Mouse (Mus musculus): ENCODE measurements at regions not wholly inside any gene's neighbourhood (a gene's known extent, or its start where the extent isn't known, plus 50 kb on each side); places are given as distances from the start of the nearest gene placed in this dataset.

DNA sequence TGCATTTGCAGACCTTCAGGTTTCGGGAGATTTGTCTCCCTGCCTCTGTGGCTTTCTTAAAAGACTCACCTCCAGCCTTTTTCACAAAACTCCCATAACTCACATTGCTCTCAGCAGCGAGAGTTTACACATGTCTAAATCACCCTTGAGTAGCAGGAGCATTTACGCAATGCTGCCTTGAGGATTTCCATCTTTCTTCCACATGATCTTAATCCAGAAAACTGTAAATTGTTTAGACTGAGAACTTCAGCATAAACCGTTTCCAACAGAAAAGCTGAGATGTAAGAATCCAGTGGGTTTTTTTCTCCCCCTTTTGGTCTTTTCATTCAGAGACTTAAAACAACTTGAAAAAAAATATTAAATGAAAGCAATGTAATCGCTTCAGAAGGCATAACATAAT is 336.5 kb downstream of the Efnb2 start:
- Histone ChIP-seq H3K4me3 (no peak overlapping the region), H3K4me2 (no peak overlapping the region), H3K4me1 (no peaks in the 10 kb centered on the region), H3K9me3 (no peaks in the 10 kb centered on the region), H3K27me3 (replicated peaks) (no peaks in the 10 kb centered on the region), H3K9ac (no peak overlapping the region), H3K27ac (no peak overlapping the region), H3K36me3 (replicated peaks) (no peaks in the 10 kb centered on the region)
- WGBS = 56% methylated on average over 5 of the region's 5 CpGs
- ATAC-seq (replicated peaks) = no peak

DNA sequence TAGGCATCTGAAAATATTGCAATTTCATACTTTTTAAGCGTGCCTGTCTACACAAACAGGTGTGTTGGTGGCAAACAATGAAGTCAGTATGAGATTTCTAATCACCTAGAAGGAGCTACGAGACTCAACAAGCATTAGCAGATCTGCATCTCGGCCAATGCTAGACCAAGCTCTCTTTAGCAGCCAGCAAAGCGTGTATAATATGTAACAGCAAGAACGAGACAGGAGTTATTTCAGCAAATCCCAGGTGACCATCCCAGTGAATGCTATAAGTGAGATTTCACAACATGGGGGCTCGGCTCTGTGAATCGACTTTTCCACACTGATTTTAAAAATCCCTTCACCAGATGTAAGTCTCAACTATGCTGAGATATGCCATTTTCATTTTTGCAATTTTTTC is 352.8 kb downstream of the Efnb2 start:
- H3K4me1 ChIP-seq = peaks cover 3% of the 10 kb centered on the region; the same call in 1 of the 2 replicates
- H3K4me3 ChIP-seq = no peak overlapping the region
- H3K36me3 ChIP-seq (replicated peaks) = no peaks in the 10 kb centered on the region
- no peak overlapping the region for H3K27ac ChIP-seq
- H3K9me3 ChIP-seq = no peaks in the 10 kb centered on the region
- no peak overlapping the region for H3K4me2 ChIP-seq
- no peaks in the 10 kb centered on the region for H3K27me3 ChIP-seq (replicated peaks)
- no peak for ATAC-seq (replicated peaks)
- no peak overlapping the region for H3K9ac ChIP-seq
- WGBS = 58% methylated on average over 7 of the region's 7 CpGs

DNA sequence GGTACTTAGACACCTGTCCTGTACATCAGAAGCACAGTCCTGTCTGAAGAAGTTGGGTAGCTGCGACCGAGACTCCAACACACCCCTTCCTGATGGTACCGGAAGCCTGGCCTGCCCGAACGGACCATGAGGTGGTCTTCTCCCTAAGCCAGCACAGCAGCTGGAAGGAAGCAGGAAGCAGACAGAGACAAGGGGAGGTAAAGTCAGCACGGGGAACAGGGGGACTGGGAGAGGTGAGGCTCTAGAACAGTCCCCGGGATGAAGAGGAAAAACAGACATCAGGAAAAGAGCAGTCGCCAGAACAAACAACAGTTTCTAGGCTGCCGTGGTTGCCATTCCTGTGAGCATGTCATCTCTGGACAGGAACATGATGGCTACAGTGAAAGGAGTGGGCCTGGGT is 353.6 kb downstream of the Efnb2 start:
- H3K4me3 ChIP-seq = no peak overlapping the region
- no peak for ATAC-seq (replicated peaks)
- no peak overlapping the region for H3K9ac ChIP-seq
- H3K27ac ChIP-seq = no peak overlapping the region
- H3K27me3 ChIP-seq (replicated peaks) = no peaks in the 10 kb centered on the region
- H3K36me3 ChIP-seq (replicated peaks) = no peaks in the 10 kb centered on the region
- WGBS = 82% methylated on average over 9 of the region's 9 CpGs
- peaks cover 3% of the 10 kb centered on the region; the same call in 1 of the 2 replicates for H3K4me1 ChIP-seq
- no peaks in the 10 kb centered on the region for H3K9me3 ChIP-seq
- H3K4me2 ChIP-seq = no peak overlapping the region

DNA sequence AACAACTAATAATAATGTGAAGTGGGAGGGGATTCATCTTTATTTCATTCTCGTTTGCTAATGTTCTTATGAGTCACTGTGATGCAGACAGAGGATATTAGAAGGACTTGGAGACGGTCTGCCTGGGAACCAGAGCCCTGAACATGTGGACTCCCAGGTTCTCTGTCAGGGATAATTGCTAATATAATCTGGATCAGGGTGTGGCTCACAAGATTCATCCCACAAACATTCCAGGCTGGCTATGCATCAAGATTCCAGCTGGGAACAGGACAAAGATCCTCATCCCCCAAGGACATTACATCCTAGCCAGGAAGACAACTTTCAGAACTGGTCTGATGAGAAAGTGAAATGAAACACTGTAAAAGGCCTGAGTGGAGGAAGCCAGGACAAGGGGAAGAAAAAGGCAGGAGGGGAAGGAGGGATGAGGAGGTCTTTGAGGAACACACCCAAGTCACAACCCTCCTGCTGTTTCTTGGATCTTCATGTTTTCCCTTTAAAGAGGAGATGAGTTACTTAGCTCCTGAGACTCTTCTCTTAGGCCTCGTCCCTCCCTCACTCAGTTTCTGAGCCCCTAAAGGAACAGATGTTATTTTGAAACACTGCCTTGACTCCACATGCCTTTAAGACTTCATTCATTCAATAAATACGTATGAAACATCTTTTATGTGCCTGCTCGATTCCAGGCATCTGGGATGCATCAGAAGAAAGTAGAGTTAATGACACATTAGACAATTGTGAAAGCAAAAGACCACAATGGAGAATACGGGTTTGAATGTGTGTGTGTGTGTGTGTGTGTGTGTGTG is 360.9 kb downstream of the Efnb2 start:
- WGBS = 72% methylated on average over 6 of the region's 6 CpGs
- no peaks in the 10 kb centered on the region for H3K36me3 ChIP-seq (replicated peaks)
- H3K9ac ChIP-seq = no peak overlapping the region
- no peak overlapping the region for H3K27ac ChIP-seq
- no peaks in the 10 kb centered on the region for H3K27me3 ChIP-seq (replicated peaks)
- no peak for ATAC-seq (replicated peaks)
- no peaks in the 10 kb centered on the region for H3K9me3 ChIP-seq
- no peaks in the 10 kb centered on the region for H3K4me1 ChIP-seq
- H3K4me3 ChIP-seq = no peak overlapping the region
- H3K4me2 ChIP-seq = no peak overlapping the region

DNA sequence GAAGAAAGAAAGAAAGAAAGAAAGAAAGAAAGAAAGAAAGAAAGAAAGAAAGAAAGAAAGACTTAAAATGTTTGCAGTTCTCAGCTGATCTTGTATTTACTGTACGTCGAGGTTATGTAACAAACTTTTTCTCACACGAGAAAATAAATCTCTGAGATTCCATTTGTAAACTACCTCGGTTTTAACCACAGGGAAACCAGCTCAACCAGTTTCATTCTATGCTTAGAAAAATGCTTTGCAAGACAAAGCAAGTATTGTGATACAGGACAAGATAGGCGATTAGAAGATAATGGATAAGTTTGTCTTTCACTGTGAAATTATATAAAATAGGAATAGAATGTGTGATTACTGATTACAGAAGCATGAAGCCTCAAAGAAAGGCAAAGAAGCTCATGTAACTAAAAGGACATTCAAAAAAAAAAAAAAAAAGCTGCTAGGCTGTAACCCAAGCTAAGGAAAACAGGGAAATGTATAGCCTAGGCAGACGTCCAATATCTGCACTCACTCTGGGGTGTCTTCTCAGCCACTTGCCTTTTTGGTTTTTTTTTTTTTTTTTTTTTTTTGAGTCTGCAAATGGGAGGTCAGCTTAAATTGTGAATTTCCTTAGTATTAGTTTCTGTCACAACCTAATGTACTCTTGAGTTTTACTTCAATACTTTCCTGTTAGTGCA is 368.3 kb downstream of the Efnb2 start:
- Histone ChIP-seq H3K36me3 (replicated peaks) (no peaks in the 10 kb centered on the region), H3K9me3 (no peaks in the 10 kb centered on the region), H3K9ac (no peak overlapping the region), H3K27ac (no peak overlapping the region), H3K27me3 (replicated peaks) (no peaks in the 10 kb centered on the region), H3K4me3 (no peak overlapping the region), H3K4me1 (no peaks in the 10 kb centered on the region), H3K4me2 (no peak overlapping the region)
- ATAC-seq (replicated peaks) = no peak
- 67% methylated on average over 6 of the region's 6 CpGs for WGBS

DNA sequence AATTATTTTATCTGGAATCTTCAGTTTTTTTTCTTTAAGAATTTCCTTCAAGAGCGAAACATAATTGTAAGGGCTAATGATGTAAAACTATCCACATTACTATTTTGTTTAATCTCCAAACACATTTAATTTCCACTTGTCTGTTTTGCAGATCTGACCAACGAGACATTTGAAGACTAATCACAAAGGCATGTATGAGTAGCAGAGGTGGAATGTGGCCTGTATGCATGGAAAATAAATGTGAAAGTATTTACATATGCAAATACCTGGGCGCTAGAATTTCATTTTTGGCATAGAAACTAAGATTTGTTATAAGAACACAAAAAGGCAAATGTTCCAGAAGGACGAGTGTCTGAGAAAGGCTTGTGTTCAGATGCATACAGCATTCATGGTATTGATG is 375.2 kb downstream of the Efnb2 start:
- no peaks in the 10 kb centered on the region for H3K9me3 ChIP-seq
- no peaks in the 10 kb centered on the region for H3K36me3 ChIP-seq (replicated peaks)
- no peak overlapping the region for H3K4me2 ChIP-seq
- no peaks in the 10 kb centered on the region for H3K27me3 ChIP-seq (replicated peaks)
- no peak for ATAC-seq (replicated peaks)
- no peak overlapping the region for H3K9ac ChIP-seq
- H3K4me1 ChIP-seq = no peaks in the 10 kb centered on the region
- no peak overlapping the region for H3K4me3 ChIP-seq
- no peak overlapping the region for H3K27ac ChIP-seq
- 83% methylated on average over 4 of the region's 4 CpGs for WGBS

DNA sequence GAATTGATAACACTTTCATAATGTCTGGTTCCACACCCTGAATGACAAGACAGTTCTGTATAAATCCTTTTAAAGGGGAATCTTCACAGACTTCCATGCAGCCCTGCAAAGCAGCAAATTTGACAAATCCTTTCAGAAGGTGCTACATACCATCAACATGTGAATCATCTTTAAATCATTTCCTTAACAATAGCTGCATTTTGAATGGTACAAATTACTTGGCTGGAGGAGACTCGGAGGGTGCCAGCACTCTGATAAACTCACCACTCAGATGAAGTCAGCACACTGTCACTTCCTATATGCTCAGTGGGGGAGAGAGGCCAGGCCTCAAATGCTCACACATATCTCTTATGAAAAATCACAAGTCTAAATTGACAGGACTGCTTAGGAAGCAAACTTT is 386.1 kb downstream of the Efnb2 start:
- H3K4me1 ChIP-seq = no peaks in the 10 kb centered on the region
- H3K27ac ChIP-seq = no peak overlapping the region
- H3K4me2 ChIP-seq = no peak overlapping the region
- H3K36me3 ChIP-seq (replicated peaks) = no peaks in the 10 kb centered on the region
- H3K27me3 ChIP-seq (replicated peaks) = no peaks in the 10 kb centered on the region
- H3K9me3 ChIP-seq = no peaks in the 10 kb centered on the region
- 61% methylated on average over 1 of the region's 1 CpGs for WGBS
- H3K4me3 ChIP-seq = no peak overlapping the region
- no peak for ATAC-seq (replicated peaks)
- H3K9ac ChIP-seq = no peak overlapping the region

DNA sequence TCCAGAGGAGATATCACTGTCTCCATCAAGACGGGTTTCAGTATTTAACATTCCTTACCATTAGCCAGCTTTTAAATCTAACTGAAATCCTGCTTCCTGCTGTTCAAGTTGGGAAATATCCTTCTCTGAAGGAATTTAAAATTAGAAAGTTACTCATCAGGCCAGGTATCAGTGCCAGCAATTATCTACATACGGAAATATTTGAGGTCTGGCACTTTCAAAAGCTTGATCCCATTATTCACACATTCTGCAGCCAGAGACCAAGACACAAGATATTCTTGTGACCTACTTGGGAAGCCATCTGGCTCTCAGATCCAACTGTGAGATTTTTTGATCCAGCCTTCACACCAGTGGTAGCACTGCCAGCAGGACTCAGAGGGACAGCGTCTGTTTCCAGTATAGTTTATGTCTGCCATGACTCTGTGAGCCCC is 386.8 kb downstream of the Efnb2 start:
- no peak overlapping the region for H3K9ac ChIP-seq
- no peak overlapping the region for H3K4me3 ChIP-seq
- WGBS = 76% methylated on average over 3 of the region's 3 CpGs
- no peak for ATAC-seq (replicated peaks)
- H3K36me3 ChIP-seq (replicated peaks) = no peaks in the 10 kb centered on the region
- H3K4me2 ChIP-seq = no peak overlapping the region
- no peak overlapping the region for H3K27ac ChIP-seq
- no peaks in the 10 kb centered on the region for H3K27me3 ChIP-seq (replicated peaks)
- H3K9me3 ChIP-seq = no peaks in the 10 kb centered on the region
- no peaks in the 10 kb centered on the region for H3K4me1 ChIP-seq

DNA sequence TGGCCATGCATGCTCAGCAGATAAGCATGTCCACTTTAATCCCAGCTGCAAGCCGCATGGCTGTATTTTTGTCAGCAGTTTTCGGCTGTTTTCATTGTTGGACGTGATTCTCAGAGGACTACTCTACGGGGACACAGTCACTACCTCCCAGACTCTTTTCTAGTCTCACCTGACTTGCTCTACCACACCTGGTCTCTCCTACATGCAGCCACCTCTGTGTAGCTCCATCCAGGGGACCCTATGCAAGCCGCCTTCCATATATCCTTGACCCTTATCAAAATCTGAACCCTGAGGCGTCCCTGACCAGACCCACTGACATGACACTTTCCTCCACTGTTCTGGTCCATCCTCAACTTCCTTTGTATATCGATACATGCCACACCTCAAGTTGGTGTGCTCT is 402.2 kb downstream of the Efnb2 start:
- H3K9ac ChIP-seq = no peak overlapping the region
- H3K27ac ChIP-seq = no peak overlapping the region
- 52% methylated on average over 7 of the region's 7 CpGs for WGBS
- H3K4me2 ChIP-seq = no peak overlapping the region
- no peaks in the 10 kb centered on the region for H3K36me3 ChIP-seq (replicated peaks)
- peaks cover 3% of the 10 kb centered on the region; the same call in 1 of the 2 replicates for H3K4me1 ChIP-seq
- ATAC-seq (replicated peaks) = no peak
- no peaks in the 10 kb centered on the region for H3K27me3 ChIP-seq (replicated peaks)
- no peaks in the 10 kb centered on the region for H3K9me3 ChIP-seq
- H3K4me3 ChIP-seq = no peak overlapping the region

DNA sequence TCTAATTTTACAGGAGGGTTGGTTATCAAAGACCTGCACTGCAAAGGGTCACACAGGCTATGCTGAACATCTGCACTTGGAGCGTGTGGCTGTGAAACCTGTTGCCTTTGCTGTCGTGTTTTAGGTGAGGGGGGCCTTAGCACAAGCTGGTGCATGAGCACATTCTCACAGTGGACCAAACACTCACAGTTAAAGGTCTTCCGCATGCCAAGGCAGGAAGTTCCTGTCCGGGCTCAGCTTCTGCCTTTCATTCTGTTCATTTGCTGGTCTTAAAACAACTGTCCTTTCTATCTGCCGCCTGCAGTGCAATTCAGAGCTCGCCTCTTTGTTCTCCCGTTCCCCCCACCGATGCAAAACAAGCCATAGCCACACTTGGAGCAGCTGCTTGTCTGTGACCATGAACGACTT is 402.8 kb downstream of the Efnb2 start:
- H3K27ac ChIP-seq = no peak overlapping the region
- no peak overlapping the region for H3K4me3 ChIP-seq
- no peaks in the 10 kb centered on the region for H3K36me3 ChIP-seq (replicated peaks)
- H3K4me2 ChIP-seq = peak overlapping the region; percentile 8; the same call in 1 of the 2 replicates
- peaks cover 3% of the 10 kb centered on the region; the same call in 1 of the 2 replicates for H3K4me1 ChIP-seq
- peak; percentile 20; the same call in 1 of the 2 replicates for ATAC-seq (replicated peaks)
- H3K9ac ChIP-seq = no peak overlapping the region
- H3K27me3 ChIP-seq (replicated peaks) = no peaks in the 10 kb centered on the region
- WGBS = 5% methylated on average over 9 of the region's 9 CpGs
- no peaks in the 10 kb centered on the region for H3K9me3 ChIP-seq

DNA sequence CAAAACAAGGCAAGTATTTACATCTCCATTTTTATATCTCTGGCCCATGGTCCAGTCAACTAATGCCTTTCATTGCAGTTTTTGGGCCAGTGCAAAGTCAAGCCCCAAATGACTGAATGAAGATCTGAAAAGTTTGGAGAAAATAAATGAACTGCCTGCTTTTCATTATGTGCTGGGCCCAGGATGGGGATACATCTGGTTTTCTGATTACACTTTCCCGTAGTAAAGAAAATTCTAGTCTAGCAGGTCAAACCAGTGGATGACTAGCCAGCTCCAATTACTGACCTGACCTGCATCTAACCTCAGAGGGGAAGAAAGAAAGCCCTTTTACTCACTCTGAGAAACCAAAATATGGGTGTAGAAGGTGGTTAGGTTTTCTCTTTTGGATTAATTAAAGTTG is 404.7 kb downstream of the Efnb2 start:
- H3K4me1 ChIP-seq = peaks cover 3% of the 10 kb centered on the region; the same call in 1 of the 2 replicates
- no peak overlapping the region for H3K4me2 ChIP-seq
- ATAC-seq (replicated peaks) = no peak
- H3K9me3 ChIP-seq = no peaks in the 10 kb centered on the region
- no peak overlapping the region for H3K9ac ChIP-seq
- no peaks in the 10 kb centered on the region for H3K27me3 ChIP-seq (replicated peaks)
- no peaks in the 10 kb centered on the region for H3K36me3 ChIP-seq (replicated peaks)
- WGBS = 80% methylated on average over 1 of the region's 1 CpGs
- H3K4me3 ChIP-seq = no peak overlapping the region
- no peak overlapping the region for H3K27ac ChIP-seq

DNA sequence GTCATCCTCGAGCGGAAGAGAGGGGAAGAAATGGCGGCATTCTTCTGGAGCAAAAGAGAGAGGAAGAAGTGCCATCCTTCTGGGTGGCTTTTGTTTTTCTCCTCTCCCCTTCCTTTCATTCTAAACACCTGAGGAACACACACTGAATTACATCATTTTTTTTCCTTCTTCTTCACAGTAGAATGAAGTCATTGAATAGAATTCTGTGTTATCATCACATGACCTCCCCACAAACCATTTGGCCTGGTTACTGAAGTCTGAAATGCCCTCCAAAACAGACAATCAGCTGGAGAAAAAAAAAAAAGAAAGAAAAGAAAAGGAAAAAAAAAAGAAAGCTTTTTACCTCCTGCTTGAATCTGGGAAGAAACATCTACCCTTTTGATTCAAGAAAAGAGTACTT is 406.6 kb downstream of the Efnb2 start:
- H3K4me3 ChIP-seq = no peak overlapping the region
- WGBS = 83% methylated on average over 3 of the region's 3 CpGs
- H3K4me1 ChIP-seq = peaks cover 3% of the 10 kb centered on the region; the same call in 1 of the 2 replicates
- no peaks in the 10 kb centered on the region for H3K36me3 ChIP-seq (replicated peaks)
- H3K4me2 ChIP-seq = no peak overlapping the region
- no peaks in the 10 kb centered on the region for H3K27me3 ChIP-seq (replicated peaks)
- no peak overlapping the region for H3K27ac ChIP-seq
- no peak for ATAC-seq (replicated peaks)
- no peaks in the 10 kb centered on the region for H3K9me3 ChIP-seq
- H3K9ac ChIP-seq = no peak overlapping the region

DNA sequence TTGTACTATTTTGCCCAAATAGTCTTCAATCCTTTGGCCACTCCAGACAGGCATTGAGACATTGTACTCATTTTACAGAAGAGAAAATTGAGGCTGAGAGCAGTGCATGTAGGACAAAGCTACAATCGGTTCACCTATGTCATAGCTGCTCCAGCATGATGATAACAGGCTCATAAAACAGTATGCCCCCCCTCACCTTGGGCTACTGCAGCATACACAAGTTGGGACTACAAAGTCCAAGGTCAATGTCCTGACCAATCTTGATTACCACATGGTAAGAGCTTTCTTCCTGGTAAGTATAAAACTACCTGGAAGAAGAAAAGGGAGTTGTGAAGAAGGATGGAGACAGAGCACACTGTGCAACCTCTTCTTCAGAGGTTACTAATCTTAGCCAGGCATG is 416.4 kb downstream of the Efnb2 start:
- H3K4me1 ChIP-seq = peaks cover 4% of the 10 kb centered on the region; the same call in 1 of the 2 replicates
- no peak for ATAC-seq (replicated peaks)
- no peaks in the 10 kb centered on the region for H3K36me3 ChIP-seq (replicated peaks)
- H3K9me3 ChIP-seq = no peaks in the 10 kb centered on the region
- no peak overlapping the region for H3K4me3 ChIP-seq
- no peak overlapping the region for H3K9ac ChIP-seq
- no peaks in the 10 kb centered on the region for H3K27me3 ChIP-seq (replicated peaks)
- WGBS = 100% methylated on average over 1 of the region's 1 CpGs
- H3K27ac ChIP-seq = no peak overlapping the region
- H3K4me2 ChIP-seq = no peak overlapping the region
